Mouse (Mus musculus): Measurements from ENCODE around the gene Heatr3. TPM values are rescaled to one million over a fixed set of nuclear protein-coding genes. Genes with fewer than 3 reads are reported as not detected.
A peak's percentile ranks its signal among the peaks of the same experiment; 100 is the strongest.
"Not testable (repeated sequence)": the region's sequence is repeated elsewhere in the genome, so short reads cannot be mapped to it uniquely, and the experiment has no call there.

Gene Heatr3
- polyA plus RNA-seq, 1 experiment, result 2.9 TPM

DNA sequence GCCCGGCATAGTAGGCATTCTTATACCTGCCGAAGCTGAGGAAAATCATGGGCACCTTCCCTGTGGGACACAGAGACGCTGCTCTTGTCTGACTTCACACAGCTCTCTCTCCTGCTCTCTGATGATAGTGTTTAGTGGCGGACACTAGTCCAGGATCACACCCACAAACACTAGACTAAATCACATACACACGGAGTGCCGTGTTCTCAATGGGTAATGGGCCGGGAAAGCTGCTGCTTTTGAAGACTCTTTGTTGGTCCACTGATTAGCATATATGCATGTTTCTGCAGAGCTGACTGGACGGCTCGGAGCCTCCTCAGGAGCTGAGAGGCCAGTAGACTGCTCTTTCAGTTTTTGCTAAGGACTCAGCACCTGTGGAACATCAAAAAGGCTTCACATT is 68.4 kb downstream of the Heatr3 start:
- no peak overlapping the region for H3K4me3 ChIP-seq (replicated peaks)
- no peaks in the 10 kb centered on the region for H3K9me3 ChIP-seq
- no peaks in the 10 kb centered on the region for H3K27me3 ChIP-seq (replicated peaks)
- TF ChIP-seq FLI1 (IDR thresholded peaks at IDR 0.05; ENCODE audit: low read length) (no peak), GATA1 (IDR thresholded peaks at IDR 0.05; ENCODE audit: borderline replicate concordance, low read length) (no peak)
- peaks cover 62% of the 10 kb centered on the region for H3K36me3 ChIP-seq (replicated peaks; ENCODE audit: low read length)
- peaks cover 88% of the 10 kb centered on the region for H3K4me1 ChIP-seq

- H3K27me3 ChIP-seq (replicated peaks), result no peaks in the 10 kb centered on the region
- no peak overlapping the region for H3K4me3 ChIP-seq (replicated peaks)
- H3K4me1 ChIP-seq, result peaks cover 88% of the 10 kb centered on the region
- TF ChIP-seq FLI1 (IDR thresholded peaks at IDR 0.05; ENCODE audit: low read length), result no peak
- no peak for TF ChIP-seq GATA1 (IDR thresholded peaks at IDR 0.05; ENCODE audit: borderline replicate concordance, low read length)
- H3K9me3 ChIP-seq, result no peaks in the 10 kb centered on the region
- peaks cover 58% of the 10 kb centered on the region for H3K36me3 ChIP-seq (replicated peaks; ENCODE audit: low read length)
Measured at GRCm38 (mm10) chr8:88207121-88207821, 69.6 kb downstream of the Heatr3 start.

- H3K9me3 ChIP-seq; H3K27me3 ChIP-seq (replicated peaks): not testable (repeated sequence)
- peaks cover 80% of the 10 kb centered on the region for H3K4me1 ChIP-seq
- H3K36me3 ChIP-seq (replicated peaks; ENCODE audit: low read length), result peaks cover 40% of the 10 kb centered on the region
- H3K4me3 ChIP-seq (replicated peaks), result peak overlapping the region; percentile 68
Measured at GRCm38 (mm10) chr8:88209930-88210827, 72.5 kb downstream of the Heatr3 start.

DNA sequence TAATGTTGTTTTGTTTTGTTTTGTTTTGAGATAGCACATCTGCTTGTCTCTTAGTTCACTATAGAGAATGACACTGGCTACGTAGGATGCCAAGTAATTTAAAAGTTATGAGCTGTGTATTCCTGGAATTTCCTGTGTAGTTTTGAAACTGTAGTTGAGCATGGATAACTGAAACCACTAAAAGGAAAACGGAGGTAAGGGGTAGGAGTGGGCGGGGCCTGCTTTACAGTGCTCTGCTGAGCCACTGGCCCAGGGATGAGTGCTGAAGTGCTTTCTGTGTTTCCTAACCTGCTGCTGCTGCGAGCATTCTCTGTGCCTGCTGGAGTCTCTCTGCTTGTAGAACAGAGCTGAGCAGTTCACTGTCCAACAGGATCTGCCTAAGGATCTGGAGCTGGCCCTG is 83.7 kb downstream of the Heatr3 start:
- Histone ChIP-seq H3K4me1 (peaks cover 83% of the 10 kb centered on the region), H3K36me3 (replicated peaks; ENCODE audit: low read length) (peaks cover 40% of the 10 kb centered on the region), H3K4me3 (replicated peaks) (peak overlapping the region; percentile 81), H3K9me3 (no peaks in the 10 kb centered on the region), H3K27me3 (replicated peaks) (no peaks in the 10 kb centered on the region)
- no peak for TF ChIP-seq GATA1 (IDR thresholded peaks at IDR 0.05; ENCODE audit: borderline replicate concordance, low read length)
- no peak for TF ChIP-seq FLI1 (IDR thresholded peaks at IDR 0.05; ENCODE audit: low read length)

Other genes with a start within 250 kb of the Heatr3 start
- not detected in 2 replicates for gene Zfp423, start 178.3 kb upstream of the Heatr3 start, polyA plus RNA-seq (2012; ENCODE audit: insufficient read depth, low replicate concordance)
- 12.7 TPM in 1 of 2 replicates, not detected in the other for gene Cnep1r1, start 19.1 kb upstream of the Heatr3 start, polyA plus RNA-seq (2012; ENCODE audit: insufficient read depth, low replicate concordance)
- 3.2 and 5.4 TPM in 2 replicates for gene Tent4b, start 61.4 kb downstream of the Heatr3 start, polyA plus RNA-seq (2012; ENCODE audit: insufficient read depth, low replicate concordance)
- 6.7 and 7.8 TPM in 2 replicates for gene Adcy7, start 134.5 kb downstream of the Heatr3 start, polyA plus RNA-seq (2012; ENCODE audit: insufficient read depth, low replicate concordance)
- 39.5 and 80.4 TPM in 2 replicates for gene Brd7, start 224.3 kb downstream of the Heatr3 start, polyA plus RNA-seq (2012; ENCODE audit: insufficient read depth, low replicate concordance)

Measured in megakaryocyte, embryonic 14.5 days (primary cell).